Mouse (Mus musculus) erythroblast, embryonic 14.5 days (primary cell): ENCODE measurements at regions not wholly inside any gene's neighbourhood (a gene's known extent, or its start where the extent isn't known, plus 50 kb on each side); places are given as distances from the start of the nearest gene placed in this dataset.

Source experiments
- GATA1 ChIP-seq: IDR thresholded peaks from 2 replicates; pipeline ENCODE4 v1.6.1; 2012; ENCODE audit warnings: low read length, inconsistent platforms, mixed read lengths
- TAL1 ChIP-seq: IDR thresholded peaks from 3 replicates; pipeline ENCODE4 v1.6.1; 2012; ENCODE audit warnings: low read length, inconsistent platforms, mixed read lengths

- no peak for TF ChIP-seq GATA1
- no peak for TF ChIP-seq TAL1
Observed at GRCm38 (mm10) chr10:17516068-17516467, 206.9 kb upstream of the Cited2 start.
